Mouse (Mus musculus): ENCODE results near the gene Cldn11.

Cldn11 gene

DNA sequence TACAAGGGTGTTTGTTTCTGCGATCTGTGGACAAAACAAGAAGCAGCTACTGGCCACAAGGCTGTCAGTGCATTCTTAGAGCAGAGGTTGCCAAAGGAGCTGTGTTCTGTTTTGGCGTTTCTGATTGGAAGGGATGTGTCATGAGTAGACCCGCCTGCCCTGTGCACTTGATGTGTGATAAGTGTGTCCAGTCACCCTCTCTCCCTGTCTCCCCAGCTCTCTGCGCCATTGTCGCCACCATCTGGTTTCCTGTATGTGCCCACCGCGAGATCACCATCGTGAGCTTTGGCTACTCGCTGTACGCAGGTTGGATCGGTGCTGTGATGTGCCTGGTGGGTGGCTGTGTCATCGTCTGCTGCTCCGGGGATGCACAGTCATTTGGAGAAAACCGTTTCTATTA is 13.1 kb downstream of the Cldn11 start:
- no peak for DNase-seq

DNA sequence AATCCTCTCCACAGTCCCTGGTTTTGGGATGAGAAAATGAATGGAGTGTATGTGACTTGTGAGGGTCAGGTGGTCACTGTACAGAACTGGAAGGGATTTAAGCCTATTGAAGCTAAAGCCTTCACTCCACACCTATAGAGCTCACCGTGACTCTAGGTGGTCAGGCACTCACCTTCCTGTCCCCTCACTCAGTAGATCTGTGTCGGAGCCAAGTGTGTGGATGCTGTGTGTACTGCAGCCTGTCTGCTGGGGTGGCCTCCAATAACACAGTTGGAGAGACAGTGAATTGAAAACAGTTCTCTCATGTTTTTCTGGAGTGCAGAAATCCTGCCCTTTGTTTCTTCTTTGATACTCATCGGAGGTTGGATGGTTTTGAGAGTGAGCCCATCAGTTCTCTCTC is 16.1 kb downstream of the Cldn11 start:
- DNase-seq, result no peak

DNA sequence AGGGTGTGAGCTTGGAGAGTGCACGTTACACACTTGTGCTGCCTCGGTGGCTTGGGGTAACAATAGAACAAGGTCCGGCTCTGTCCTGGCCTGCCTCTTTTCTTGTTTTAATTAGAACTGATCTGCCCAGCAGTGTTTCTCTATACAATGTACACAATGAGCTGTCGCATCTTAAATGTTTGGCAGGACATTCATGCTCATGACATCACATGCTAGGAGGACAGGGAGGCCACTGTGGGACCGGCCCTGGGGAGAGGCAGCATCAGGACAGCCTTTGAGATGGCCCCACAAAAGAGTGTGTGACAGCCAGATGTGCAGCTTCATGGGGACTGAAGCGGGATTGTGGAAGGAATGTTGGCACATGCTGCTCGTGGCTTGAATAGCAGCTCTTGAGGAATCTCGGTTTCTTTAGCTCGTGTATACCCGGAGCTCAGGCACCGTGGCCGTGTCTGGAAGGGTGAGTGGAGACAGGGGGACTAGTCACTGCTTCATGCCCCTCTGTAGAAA is 16.7 kb downstream of the Cldn11 start:
- DNase-seq, result no peak

DNA sequence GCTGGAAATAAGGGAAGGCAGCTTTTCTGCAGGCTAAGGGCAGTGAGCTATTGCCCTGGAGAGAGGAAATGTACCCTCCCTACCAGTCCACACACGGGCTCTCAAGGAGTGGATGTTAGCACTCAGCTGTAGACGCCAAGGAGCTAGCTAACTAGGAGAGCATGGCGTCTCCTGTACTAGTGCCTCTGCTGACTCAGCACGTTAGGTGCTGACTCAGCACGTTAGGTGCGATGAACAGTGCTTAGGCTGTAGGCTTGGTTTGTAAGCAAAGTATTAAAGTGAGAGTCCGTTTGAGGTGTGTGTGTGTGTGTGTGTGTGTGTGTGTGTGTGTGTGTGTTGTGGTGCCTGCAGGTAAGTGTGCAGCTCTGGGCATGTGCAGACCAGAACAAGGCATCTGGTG is 40.6 kb downstream of the Cldn11 start:
- no peak for DNase-seq

DNA sequence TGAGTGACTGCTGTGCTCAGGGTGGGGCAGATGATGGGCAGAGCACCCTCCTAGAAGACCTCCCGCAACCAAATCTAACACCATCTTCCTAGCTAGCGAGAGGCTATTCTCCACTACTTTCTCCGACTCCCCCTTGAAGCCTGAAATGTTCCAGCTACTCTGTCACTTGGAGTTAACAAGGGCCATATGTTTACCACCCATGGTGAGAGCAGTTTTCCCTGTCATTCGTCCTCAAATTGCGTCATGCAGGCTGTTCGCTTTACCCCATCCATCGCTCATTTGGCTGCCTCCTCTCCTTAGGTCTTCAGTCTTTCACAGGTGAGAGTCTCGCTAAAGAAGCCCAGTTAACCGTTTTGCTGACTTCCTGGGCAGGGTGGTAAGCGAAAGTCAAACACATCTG is 41.7 kb downstream of the Cldn11 start:
- no peak for DNase-seq

DNA sequence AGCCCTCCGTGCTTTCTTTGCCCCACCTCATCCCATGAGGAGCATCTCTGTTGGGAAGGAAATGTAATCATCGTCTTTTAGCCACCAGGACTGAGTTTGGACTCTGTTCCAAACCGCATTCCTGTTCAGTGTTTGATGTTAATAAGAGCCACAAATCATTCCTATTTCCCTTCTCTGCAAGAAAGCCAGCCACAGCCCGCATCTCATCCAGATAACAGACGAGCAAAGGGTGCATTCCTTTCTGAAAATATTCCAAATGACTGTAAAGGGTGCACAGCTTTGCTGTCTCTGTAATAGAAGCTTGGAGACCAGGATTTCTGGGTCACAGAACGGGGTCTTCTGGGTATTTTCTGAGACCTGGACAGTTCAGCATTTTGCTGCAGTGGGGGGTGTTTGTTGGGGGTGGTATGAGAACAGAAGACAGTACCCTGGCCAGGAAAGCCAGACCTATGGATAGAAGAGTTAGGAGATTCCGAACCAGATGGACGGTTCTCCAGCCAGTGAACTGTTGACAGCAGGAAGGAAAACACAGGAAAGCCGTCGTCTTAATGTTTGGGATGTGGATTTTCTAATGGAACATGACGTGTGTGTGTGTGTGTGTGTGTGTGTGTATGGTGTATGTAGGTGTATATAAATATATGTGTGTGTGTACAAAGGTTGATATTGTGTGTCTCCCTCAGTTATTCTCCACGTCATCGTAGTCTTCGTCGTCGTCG is 49.6 kb downstream of the Cldn11 start:
- DNase-seq, result no peak

DNA sequence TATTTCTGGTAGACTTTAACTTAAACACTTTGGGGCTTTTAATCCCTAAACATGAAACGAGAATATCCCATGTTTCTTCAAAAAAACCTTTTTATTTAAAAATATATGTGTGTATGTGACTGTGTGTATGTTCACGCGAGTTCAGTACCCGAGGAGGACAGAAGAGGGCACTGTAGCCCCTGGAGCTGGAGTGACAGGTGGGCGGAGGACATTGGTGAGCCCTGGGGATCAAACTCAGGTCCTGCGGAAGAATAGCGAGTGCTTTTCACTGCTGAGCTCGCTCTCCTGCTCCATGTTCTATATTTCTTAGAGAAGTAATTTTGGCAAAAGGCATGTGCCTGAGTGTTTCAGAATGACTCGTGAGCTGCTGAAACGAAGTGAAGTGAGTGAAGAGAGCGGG is 54.2 kb downstream of the Cldn11 start:
- DNase-seq, result no peak

DNA sequence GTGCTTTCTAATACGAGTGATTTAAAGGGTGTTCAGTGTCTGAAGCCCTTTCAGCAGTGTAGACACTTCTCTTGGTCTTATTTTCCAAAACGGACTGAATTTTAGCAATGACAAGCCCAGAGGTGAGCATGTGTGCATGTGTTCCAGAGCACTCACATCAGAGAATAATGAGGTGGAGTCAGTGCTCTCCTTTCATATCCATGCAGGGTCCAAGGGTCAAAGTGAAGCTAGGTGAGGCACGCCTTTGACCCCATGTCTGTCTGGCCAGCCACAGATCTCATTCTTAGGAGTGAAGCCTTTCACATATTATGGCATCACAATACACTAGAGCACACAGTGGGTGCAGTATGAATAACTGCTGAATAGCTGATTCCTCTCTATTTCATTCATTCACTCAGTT is 55.4 kb downstream of the Cldn11 start:
- no peak for DNase-seq

DNA sequence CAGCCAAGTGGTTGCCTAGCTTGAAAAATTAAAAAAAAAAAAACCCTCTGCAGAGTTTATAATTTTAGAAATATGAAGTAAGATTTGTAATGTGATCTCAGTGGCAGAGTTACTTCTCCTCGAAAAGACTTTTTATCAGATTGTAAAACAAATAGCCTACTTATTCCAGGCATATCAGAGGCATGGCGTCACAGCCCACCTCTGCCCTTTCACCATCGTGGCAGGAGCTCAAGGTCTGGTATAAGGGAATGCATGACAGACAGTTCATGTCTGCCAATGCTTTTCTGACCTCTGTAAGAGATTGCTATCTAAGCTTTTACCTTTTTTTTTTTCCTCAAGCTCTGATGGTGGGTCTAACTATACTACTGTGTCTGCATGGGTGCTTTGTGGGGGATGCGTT is 58.3 kb downstream of the Cldn11 start:
- DNase-seq, result no peak

DNA sequence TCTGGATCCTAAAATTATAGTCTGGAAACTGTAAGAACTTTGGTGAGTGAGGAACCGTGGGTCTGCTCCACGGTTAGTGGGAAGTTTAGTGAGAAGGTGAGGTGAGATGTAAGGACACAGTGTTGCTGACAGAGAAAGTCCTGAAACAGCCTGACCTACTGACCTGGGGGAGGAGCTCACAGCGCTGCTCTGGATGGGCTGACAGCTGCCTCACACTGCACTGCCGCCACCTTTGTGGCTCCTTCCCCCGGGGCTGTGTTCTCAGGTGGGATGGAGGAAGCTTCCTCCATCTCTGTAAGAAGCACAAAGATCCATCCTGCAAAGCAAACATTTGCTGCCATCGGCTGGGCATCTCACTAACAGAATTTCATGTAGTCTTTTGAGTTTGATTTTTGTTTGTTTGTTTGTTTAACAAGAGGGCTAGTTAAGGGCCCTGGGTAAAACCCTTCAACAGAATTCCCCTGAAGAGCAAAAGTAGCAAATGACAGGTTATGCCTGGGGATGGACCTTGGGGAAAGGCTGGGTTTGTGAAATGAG is 58.8 kb downstream of the Cldn11 start:
- DNase-seq, result no peak

DNA sequence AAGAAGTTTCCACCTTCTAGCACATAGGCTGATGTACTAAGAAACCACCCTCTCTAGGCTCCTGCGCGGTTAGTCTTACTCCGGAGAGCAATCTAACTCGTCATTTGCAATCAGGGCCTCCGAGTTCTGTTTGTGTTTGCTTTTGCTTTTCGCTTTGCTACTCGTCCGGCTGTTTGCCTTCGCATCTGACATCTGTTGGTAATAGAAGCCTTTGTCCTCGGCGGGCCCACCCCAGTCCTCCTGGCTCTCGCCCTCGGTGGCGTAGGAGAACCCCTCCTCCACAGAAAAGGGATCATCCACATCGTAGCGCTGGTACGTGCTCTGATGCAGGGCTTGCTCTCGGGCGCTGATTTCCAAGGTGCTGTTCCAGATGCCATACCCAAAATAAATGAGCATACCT is 59.3 kb downstream of the Cldn11 start:
- no peak for DNase-seq

DNA sequence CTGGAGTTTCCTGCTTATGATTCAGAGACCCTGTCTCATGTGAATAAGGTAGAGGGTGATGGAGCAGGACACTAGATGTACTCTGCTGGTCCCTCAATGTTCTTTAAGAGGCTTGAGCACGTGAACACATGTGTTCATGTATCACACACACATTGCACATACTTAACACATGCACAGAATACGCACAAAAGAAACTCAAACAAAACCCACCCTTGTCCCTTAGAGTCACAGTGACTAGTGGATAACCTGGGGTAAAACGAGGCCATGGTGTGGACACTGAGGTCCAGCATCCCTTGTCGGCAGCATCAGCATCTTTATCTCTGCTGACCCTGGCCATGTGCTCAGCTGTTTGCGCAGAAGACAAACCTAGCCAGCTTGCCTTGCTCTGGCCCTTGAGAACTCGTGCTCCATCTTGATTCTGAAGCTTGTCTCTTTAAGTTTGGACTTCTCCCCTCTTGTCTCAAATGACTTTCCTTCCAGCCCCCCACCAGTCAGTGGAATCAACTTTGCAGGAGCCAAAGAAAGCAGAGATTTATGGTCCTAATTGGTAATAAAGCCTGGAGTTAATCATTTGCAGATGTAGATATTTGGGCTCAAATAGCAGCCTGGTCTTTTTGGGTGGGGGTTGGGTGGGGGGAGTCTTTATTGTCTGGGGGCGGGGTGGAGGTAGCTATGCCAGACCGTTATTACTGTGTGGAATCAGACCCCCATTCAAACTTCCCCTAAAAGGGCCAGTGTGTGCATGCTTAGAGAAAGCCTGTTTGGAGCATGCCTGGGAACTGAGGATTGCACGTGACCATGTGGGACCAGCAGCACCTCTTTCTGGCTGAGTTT is 62.7 kb downstream of the Cldn11 start:
- DNase-seq, result no peak

DNA sequence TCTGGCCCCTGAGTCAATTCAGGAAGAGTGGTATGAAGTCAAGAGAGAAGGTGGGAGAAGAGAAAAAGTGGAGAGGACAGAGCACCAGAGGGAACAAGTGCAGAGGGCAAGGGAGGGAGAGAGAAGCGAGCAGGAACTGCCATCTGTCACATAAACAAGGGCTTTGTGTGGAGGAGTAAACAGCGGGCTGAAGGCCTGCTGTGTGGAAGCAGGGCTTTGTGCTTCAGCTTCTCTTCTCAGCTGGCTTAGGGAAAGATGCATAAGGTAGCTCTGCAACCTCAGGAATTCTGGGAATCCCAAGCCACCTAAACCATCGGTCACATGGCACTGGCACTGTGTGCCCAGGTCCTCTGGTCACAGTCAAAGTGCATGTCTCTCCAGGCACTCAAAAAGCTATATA is 64.1 kb downstream of the Cldn11 start:
- DNase-seq, result no peak

Data from right cerebral cortex, postnatal 14 days (tissue).